Mouse (Mus musculus) 3T3-L1 (cell line): Measurements from ENCODE around the gene Cd3e.
"Not testable (repeated sequence)": the region's sequence is repeated elsewhere in the genome, so short reads cannot be mapped to it uniquely, and the experiment has no call there.

Experiments used
- DNase-seq: peaks from one replicate; pipeline ENCODE4 v3.0.0-alpha.2; 2015; ENCODE audit warnings: low read depth, low spot score

Gene Cd3e

DNA sequence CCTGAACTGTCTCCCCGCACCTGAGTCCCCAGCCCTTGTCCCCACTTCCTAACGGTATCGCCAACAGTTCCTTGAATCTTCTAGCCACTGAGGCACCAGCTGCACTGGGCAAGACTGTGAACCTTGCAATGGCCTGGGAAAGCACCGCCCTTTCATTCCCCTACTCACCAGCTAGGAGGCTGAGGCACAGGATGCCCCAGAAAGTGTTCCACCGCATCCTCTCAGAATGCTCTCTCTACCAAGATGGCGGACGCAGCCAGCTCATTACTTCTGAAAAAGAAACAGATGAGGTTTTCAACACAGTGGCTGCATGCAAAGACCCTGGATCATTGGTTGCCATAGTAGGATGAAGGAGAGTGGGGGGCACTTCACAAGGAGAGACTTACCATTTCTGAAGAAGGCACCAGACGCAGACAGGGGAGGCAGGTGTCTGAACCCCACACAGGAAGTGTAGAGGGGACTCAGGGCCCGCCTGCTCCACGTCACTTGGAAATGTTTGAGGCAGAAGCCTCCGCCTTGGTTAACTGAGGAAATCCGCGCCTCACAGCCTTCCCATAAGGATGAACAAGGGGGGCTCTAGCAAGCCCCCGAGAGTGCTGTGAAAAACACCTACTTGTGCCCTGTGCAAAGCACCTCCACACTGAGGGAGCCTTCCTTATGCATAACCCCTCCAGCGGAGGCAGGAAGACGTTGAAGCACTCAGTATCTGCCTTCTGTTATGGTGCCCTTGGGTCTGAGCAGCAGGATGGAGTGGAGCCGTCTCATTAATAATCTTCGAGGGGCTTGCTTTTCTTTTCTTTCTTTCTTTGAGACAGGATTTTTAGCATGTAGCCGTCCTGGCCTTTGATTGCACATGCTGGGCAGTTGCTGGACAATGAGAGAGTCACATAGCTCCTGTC, at the start of gene Cd3e:
Cd3e (minus strand) TSS at position 448 of the 899 bp plus-strand sequence.
- no peak for DNase-seq

DNA sequence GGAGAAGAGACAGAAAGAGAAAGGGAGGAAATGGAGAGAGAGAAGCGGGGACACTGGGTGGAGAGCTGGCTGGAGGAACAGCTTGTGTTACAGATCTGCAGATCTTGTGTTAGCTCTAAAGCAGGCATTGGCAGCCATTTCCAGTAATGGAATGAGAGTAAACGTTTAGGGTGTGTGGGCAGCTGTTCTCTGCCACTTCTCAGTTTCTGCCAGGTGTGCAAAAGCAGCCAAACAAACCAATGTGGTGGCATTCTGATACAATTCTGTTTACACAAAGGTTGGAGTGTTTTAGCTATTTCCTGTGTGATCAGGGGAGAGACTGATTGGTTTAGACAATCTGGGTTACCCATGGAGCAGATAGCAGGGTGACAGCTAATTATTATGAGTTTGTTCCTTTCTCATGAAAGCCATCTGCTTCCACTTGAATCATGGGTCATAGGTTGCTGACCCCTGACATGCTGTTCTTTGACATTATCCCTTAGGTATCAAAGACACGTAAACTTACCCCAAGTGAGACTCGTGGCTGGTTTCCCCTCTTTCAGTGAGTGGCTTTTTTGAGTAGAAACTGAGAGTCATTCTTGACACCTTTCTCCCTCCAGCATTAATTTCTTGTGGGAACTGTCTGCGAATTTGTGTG, 49.0 kb upstream of the Cd3e start:
- DNase-seq, result no peak

DNA sequence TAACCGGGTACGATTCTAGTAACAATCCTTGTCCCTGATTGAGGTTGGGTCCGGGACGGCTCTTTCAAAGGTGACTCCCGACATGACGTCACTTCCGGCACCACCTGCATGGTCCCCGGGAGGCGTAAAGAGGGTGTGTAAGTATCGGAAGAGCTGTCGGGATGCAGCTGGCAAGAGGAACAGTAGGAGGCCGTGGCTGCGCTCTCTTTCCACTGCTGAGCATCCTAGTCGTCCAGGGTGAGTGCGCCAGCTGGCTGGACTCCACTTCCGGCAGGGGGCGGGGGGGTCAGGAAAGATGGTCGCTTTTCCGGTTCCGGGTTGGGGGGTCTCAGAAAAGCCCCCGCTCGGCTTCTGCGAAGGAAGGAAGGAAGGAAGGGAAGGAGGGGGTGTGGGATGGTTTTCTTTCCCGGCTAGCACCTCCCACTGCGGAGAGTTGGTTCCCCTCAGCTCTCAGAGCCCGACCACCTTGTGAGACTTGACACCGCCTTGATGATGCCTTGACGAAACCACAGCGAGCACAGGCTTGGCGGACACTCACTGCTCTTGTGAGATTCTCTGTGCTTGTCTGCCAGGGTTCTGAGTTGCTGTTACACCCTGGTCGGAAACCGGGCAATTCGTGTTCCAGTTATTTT, 45.8 kb upstream of the Cd3e start, which contains the start of gene Mpzl3:
Mpzl3 (plus strand) TSS at position 105 of the 632 bp plus-strand sequence.
- peak; percentile 72 for DNase-seq

DNA sequence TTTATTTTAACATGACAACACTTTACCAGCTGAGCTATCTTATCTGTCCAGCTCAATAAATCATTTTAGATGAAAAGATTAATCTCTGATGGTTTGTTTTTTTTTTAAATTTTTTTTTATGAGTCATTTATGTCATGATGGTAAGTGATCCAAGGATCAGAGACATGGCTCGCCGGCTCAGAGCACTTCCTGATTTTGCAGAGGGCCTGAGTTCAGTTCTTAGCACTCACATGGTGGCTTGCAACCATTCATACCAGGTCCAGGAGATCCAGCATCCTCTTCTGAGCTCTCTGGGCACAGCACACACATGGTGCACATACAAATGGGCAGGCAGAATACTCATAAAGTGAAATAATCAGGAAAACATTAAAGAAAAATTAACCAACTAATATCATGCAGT, 40.9 kb upstream of the Cd3e start:
- no peak for DNase-seq

DNA sequence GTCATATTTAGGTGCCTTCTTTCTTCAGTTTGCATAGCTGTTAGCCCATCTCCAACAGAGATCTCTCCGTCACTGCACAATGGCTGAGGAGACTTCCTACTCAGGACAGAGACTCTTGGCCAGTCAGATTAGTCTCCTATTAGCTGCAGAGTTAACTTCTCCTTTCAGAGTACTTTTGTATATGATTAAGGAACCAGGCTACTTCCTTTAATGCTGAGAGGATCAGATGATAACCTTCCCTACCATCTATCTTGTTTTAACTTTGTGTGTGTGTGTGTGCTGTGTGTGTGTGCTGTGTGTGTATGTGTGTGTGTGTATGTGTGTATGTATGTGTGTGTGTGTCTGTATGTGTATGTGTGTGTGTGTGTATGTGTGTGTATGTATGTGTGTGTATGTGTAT, 40.3 kb upstream of the Cd3e start:
- no peak for DNase-seq

DNA sequence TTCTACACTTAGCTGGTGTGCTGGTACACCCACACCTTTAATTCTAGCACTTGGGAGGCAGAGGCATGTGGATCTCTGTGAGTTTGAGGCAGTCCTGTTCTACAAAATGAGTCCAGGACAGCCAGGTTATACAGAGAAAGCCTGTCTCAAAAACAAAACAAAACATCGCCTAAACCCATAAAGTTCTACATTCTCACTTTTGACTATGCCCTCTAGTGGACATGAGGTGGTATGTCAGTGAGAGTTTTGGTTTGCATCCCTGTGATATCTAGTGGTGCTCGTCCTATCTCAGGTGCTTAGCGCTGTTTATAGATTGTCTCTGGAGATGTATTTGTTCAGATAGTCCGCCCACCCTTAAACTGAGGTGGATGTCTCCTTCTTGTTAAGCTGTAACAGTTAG, 39.1 kb upstream of the Cd3e start:
- peak; percentile 67 for DNase-seq

DNA sequence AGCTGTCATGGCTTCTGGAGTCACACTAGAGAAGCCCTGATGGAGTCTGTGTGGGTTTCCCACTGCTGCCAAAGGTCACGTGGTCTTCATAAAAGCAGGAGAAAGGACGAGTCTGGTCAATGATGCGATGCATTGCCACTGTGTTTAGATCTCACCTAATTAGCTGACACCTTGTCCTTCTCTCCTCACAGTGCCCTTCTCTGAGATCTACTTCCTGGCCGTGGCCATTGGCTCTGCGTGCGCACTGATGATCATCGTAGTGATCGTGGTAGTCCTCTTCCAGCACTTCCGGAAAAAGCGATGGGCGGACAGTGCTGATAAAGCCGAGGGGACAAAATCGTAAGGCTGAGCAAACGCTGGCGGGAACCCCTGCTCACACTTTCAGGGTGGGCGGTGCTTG, 37.5 kb upstream of the Cd3e start:
- no peak for DNase-seq

DNA sequence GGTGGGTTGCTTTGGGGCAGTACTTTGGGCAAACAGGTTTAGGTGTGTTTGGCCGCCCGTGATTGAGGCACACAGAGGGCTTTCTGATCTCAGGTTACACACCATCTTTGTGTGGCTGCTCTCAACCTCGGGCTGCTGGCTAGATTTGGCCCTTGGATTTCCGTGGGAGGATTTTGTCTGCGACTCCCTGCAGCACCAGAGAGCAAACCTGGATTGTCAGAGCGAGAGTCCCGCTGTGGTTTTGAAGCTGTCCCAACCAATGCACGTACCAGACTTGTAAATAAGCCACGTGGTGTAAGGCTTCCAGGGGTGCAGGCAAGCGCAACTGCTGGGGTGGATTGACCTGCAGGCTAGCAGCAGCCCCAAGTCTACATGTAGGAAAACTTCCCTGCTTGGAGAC, 33.5 kb upstream of the Cd3e start:
- DNase-seq, result no peak

DNA sequence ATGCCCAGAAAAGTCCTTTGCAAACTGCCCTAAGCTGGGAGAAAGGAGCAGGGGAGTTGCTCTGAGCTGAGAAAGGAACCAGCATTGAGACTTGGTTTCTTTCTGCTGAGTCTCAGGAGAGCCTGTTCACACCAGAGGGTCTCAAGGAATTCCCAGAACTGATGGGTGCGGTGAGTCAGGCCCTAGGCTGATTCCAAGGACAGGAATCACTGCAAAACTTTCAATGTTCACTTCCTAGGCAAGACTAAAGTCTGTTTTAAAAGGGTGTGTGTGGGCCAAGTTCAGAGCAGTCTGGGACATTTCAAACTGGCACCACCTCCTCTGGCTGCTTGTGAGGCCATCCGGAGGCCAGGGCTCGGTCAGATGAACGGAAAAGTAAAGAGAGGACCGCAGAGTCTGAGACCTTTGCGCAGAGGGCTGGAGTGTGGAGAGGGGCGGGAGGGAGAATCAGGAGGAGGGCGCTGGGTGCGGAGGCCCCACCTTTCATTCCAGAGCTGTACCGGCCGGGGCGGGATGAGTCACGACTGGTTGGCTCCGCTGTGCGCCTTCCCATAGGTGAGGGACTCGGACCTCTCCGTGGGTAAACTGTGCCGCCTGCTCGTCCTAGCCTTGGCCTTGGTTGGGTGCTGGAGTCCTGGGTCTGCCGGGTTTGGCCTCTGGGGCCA, 32.8 kb upstream of the Cd3e start:
- DNase-seq, result no peak

DNA sequence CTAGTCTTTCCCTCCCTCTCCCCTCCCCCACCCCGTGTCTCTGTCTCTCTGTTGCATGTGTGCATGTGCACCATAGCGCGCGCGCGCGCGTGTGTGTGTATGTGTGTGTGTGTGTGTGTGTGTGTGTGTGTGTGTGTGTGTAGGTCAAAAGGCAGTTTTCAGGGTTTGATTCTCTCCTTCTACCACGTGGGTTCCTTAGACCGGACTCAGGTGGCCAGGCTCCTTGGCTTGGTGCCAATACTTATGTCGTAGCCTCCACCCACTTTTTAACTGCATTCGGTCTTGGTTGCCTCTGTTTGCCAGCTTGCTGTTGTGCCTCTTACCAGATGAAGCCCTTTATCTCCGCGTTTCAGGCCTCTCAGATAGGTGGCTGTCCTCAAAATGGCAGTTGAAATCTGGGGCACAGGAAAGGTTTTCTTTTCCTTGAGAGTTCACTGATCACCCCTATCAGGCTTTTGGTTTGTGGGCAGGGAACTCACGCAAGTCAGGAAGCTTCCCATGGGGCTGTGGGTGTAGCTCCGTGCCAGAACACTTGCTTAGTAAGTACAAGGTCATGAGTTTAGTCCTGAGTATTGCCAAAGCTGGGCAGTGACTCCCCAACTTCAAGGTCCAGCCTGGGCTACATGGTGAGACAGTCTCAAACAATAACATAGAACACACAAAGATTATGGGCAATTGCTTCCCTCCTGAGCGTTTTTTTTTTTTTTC, 31.9 kb upstream of the Cd3e start:
- no peak for DNase-seq

DNA sequence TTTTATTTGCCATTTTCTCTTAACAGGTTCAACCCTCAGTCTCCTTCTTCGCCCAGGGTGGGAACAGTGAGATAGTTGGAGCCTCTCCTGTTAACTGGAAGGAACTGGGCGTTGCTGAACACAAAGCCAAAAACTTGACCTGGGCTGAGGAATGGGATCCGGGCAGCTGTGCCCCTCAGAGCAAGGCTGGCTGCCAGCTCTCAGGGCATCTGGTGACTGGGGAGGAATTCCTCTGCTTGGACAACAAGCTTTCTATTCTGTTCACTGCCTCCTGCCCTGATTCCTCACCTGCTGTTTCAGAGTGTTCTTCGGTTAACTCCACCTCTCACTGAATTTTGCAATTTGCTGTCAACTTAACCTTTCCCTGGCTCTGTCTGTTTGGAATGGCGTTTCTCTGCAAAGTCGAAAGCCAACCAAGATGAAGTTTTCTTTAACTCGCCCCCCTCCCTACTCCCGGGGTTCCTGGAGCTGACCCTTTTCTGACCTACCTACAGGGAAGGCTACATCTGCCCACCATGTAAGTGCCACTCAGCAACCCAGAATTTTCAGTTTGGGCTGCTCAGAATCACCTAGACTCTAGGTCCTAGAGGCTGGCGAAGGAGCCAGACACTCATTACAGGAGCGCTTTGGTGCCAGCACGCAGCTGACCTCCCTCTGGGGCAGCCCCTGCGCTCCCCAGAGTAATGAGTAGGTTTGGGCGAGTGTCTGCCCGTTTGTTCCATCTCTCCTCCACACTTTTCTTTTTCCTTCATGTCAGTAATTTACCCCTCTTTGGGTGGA, 30.8 kb upstream of the Cd3e start:
- no peak for DNase-seq

DNA sequence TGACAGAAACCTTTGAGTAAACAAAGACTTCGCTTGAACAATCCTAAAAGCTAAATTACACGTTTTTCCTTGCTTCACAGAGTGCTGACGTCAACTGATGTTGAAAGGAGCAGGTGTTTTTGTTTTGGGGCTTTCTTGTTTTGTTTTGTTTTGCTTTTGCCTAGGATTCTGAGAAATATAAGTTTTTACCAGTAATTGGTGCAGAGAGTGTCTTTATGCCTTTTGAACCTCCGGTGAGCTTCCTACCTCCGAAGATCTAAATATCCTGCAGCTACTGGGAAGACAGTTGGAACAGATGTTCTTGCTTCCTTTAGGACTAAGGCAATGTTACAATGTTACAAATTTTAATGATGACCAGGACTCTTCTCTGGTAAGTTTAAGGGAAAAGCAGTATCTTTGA, 30.1 kb upstream of the Cd3e start, which contains the start of gene Mpzl2:
Mpzl2 (plus strand) TSS at position 301 of the 400 bp plus-strand sequence.
- no peak for DNase-seq

DNA sequence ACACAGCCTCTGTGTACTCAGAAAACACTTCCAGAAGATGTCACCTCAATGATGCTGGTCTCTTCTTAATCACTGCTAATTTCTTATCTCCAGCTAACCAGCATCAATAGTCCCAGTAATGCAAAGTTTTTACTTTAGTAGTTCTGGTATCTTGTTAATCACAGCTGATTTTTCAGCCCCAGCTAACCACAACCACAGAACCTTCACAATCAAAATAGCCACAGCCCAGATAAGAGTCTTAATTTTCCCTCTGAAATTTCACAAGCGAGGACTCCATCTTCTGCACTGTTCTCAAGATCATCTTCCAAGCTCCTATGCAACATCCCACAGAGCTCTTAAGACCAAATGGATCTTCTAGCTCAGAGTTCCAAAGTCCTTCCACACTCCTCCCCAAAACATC, 28.4 kb upstream of the Cd3e start:
- DNase-seq, result not testable (repeated sequence)

DNA sequence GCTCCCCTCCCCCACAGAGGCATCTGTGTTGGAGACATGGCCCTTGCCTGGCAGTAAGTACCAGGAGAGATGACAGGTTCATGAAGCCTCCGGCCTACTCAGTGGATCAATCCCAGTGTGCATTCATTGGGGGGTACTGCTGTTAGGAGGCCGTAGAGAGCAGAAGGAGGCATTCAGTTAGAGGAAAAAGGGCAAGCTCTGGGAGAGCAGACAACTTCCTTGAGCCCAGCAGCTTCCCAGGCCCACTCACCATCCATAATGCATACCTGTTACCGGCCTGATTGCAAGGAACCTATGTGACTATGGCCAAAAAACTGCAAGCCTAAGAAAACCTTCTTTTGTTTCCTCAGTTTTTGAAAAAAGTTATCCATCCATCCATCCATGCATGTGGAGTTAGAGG, 25.1 kb upstream of the Cd3e start:
- no peak for DNase-seq

DNA sequence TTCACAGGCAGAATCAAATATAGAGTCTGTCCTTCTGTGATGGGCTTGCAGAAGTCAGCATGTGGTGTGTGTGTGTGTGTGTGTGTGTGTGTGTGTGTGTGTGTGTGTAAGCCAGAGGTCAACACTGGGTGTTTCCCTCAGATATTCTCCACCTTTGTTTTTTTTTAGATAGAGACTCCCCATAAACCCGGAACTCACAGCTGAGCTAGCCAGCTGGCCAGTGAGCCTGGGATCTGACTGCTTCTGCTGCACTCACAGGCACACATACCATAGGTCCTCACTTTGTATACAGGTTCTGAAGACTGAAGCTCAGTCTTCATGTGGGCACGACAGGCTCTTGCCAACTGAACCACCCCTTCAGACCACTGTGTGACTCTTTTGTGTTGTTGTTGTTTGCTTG, 22.8 kb upstream of the Cd3e start:
- DNase-seq, result no peak

DNA sequence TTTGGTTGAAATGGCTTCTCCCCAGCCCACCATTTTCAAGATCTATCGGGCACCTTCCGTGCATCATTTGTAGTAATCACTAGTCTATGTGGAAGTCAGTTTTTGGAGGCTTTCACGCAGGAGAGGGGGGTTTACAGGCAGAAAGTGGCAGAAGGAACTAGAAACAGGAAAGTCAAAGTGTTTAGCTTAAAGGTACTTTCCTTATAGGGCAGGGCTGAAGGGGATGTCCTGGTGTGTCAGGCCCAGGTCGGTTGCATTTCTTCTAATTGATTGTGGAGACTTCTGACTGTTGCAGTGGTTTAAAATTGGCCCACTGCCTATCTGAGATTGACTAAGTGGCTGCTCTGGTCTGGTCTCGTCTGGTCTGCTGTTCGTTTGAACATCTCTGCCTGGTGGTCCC, 20.9 kb upstream of the Cd3e start:
- DNase-seq, result no peak

DNA sequence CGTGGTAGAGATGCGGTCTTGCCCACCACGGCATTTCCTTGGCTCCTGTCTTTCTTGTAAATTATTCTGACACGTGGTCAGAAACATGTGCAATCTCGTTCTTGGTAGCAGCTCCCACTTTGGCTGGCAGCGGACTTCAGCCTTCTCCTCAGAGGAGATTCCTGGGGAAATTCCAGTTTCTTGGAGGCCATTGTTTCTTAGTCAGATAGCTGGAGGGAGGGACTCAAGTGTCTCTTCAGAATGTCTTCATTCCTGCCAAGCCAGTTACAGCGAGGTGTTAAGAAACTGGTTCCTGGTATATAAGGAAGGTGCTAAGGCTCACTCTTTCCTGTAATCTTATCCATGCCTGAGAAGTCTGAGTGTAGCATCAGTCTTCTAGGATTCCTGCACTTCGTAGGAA, 17.9 kb upstream of the Cd3e start:
- no peak for DNase-seq

DNA sequence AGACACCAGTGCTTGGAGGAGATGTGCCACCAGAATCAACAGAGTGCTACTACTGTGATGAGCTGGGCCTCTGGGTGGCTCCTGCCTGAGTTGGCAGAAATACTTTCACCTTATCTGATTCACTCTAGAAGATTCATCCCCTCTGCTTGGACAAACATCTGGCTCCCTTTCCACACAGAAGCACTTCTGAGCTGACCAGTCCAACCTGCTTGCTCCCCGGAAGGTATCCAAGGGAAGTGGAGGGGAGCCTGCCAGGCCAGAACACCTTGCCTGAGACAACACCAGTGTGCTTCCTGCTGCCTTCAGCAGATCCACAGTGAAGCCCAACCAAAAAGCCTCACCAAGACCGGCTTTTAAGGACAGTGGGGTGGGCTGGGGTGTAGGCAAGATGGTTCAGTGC, 14.8 kb upstream of the Cd3e start:
- no peak for DNase-seq

DNA sequence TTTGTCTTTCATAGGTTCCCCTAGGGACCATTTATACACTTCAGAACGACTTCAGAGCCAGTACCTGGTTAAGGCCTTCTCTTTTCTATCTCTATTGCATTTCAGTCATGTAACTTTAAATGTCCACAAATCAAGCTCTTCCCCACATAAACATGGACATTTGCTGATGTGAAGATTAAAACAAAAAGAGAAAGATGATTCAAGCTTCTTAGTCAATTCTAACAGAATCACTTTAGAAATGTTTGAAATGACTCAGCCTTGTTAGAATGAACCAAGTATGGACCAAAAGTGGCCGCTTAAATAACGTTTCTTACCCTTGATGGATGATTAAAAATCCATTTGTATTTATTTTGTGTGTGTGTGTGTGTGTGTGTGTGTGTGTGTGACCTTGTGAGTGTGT, 14.2 kb upstream of the Cd3e start:
- DNase-seq, result no peak

DNA sequence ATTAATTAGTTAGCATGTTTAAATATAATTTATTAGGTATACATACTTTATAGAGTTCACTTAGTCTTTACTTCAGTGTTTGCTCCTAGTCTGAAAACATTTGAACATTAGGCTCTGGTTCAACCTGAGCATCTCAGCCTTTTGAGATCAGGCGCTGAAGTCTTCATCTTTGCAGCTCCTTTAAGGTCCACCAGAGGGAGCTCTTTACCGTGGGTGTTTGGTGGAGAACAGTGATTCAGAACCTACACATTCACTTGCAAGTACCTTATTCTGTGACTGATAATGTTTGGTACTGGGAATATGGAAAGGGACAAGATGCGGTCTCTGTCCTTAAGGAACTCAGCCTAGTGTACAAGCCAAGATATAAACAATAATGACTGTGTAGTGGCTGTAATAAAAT, 13.4 kb upstream of the Cd3e start:
- peak; percentile 77 for DNase-seq

DNA sequence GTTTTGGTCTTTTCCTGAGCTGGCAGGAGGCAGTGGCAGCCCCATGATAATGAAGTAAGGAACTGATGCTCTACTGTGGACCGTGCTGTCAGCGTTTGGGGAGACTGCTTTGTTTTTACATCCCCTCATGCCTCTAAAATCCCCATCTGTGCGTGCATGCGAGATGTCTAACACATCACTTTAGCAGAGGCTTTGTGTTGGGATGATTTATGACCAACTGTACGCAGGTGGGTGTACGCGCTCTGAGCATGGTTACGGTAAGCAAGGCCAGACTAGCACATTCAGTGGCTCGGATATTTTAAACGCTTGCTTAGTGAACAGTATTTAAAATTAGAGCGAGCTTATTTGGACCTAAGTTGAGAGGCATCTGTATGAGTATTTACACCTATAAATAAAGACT, 8.6 kb upstream of the Cd3e start:
- no peak for DNase-seq
